Mouse (Mus musculus) adrenal gland, postnatal 25 days (tissue): ENCODE results near the gene Ccnd3. TPM values are rescaled to one million over a fixed set of nuclear protein-coding genes. Genes with fewer than 3 reads are reported as not detected.
"Not testable (repeated sequence)": the region's sequence is repeated elsewhere in the genome, so short reads cannot be mapped to it uniquely, and the experiment has no call there.

Experiments
- DNase-seq: peaks from one replicate; pipeline ENCODE4 v3.0.0; 2021; ENCODE audit warnings: mixed read lengths
- total RNA-seq: library from RNA; stranded (reverse); gene quantifications from 2 replicates; pipeline ENCODE4 v1.2.3, GENCODE M21; 2021

The Ccnd3 gene
- total RNA-seq, 1 experiment from 2014 or later = 385 TPM

DNA sequence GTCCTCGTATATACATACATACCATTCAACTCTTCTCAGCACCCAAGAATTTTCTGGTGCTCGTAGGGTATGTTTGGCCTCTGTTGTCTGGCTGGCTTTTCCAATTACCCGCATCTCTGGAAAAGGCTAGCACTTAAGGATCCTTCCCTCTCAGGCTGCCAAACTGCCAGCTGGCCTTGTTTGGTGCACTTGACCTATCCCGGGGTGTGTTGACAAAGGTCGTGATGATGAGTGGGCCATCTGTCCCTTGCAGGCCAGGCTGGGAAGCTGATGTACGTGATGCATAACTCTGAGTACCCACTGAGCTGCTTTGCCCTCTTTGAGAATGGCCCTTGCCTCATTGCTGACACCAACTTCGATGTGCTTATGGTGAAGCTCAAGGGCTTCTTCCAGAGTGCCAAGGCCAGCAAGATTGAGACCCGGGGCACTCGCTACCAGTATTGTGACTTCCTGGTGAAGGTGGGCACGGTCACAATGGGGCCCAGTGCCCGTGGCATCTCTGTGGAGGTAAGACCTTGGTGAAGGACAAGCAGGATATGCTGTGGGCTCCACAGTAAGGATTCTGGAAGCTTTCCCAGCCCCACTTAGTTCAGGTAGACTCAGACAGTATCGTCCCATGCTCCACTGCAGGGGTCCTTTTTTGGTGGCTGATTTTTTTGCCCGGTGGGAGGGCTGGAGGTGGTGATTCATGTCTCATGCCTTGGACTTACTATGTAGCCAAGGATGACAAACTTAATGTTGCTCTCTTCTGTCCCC lies 113.9 kb downstream of the Ccnd3 start:
- DNase-seq = no peak

GRCm38 (mm10) chr17:47622912-47623554 lies 118.2 kb downstream of the Ccnd3 start:
- no peak for DNase-seq

DNA sequence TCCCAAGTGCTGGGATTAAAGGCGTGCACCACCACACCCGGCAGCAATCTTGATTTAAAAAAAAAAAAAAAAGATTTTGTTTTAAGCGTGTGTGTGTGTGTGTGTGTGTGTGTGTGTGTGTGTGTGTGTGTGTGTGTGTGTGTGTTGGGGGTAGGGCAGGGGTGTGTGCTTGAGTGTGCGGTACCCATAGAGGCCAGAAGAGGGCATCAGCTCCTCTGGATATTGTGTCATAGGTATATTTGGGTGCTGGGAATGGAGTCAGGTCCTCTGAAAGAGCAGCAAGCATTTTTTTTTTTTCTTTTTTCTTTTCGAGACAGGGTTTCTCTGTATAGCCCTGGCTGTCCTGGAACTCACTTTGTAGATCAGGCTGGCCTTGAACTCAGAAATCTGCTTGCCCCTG lies 119.7 kb downstream of the Ccnd3 start:
- DNase-seq = not testable (repeated sequence)

DNA sequence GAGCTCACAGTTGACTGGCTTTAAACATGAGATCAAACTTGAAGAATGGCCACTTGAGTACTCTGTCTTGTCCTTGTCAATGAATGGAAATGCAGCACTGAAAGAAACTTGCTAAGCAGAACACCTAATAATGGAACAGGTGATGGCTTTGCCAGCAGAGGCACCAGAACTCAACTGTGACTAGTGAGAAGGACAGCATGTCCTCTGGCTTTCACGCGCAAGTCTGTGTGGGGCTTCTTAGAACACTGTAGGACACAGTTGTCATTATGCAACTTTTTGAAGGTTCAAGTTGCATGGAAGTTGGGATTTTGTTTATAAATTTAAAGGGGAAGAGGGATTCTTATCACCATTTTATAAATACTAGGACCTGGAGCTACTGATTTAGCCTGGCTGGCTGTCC lies 120.2 kb downstream of the Ccnd3 start:
- no peak for DNase-seq

- DNase-seq = no peak
Measured at GRCm38 (mm10) chr17:47626031-47626430, 121.2 kb downstream of the Ccnd3 start.

- DNase-seq = no peak
Measured at GRCm38 (mm10) chr17:47627791-47628190, 122.9 kb downstream of the Ccnd3 start.

- DNase-seq = peak; percentile 95
Measured at GRCm38 (mm10) chr17:47628851-47629676, 124.2 kb downstream of the Ccnd3 start.

GRCm38 (mm10) chr17:47629717-47630677 lies 125.1 kb downstream of the Ccnd3 start:
- no peak for DNase-seq

- no peak for DNase-seq
Measured at GRCm38 (mm10) chr17:47630678-47631065, 125.8 kb downstream of the Ccnd3 start, which contains the start of gene Usp49. Gene Usp49, plus strand, starts transcription at chr17:47630690.

GRCm38 (mm10) chr17:47632181-47632840 lies 127.5 kb downstream of the Ccnd3 start:
- no peak for DNase-seq

- no peak for DNase-seq
Measured at GRCm38 (mm10) chr17:47633999-47634770, 129.3 kb downstream of the Ccnd3 start.

DNA sequence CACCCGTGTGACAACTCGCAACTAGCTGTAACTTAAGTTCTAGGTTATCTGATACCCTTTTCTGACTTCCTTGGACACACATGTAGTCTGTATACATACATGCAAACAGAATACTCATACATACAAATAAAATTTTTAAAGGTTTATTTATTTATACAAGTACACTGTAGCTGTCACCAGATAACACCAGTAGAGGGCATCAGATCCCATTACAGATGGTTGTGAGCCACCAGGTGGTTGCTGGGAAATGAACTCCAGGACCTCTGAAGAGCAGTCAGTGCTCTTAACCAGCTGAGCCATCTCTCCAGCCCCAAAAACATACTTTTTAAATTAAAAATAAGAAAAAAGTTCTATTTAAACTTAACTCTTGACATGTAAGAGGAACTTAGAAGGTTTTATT lies 138.1 kb downstream of the Ccnd3 start:
- DNase-seq = no peak

DNA sequence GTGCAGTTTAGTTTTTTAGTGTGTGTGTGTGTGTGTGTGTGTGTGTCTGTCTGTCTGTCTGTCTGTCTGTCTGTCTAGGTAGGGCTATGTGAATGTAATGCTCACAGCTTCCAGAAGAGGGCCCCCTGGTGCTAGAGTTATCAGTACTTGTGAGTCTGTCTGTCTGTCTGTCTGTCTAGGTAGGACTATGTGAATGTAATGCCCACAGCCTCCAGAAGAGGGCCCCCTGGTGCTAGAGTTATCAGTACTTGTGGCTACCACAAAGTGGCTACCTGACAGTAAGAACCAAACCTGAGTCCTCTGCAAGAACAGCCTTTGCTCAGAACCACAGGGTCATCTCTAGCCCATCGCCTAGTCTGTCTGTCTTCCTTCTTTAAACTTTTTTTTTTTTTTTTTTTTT lies 141.8 kb downstream of the Ccnd3 start:
- peak; percentile 41 for DNase-seq

GRCm38 (mm10) chr17:47648966-47649365 lies 144.1 kb downstream of the Ccnd3 start:
- no peak for DNase-seq

Other genes with a start within 250 kb of the Ccnd3 start
- 47.5 and 53.5 TPM in 2 replicates for gene Mrps10, start 136.2 kb upstream of the Ccnd3 start, total RNA-seq
- gene Guca1b, start 119.7 kb upstream of the Ccnd3 start, total RNA-seq = 1.6 and 3.2 TPM in 2 replicates
- gene Guca1a, start 104.5 kb upstream of the Ccnd3 start, total RNA-seq = 2.2 TPM in 1 of 2 replicates, not detected in the other
- gene AI661453, start 68.4 kb upstream of the Ccnd3 start, total RNA-seq = 0.73 and 0.86 TPM in 2 replicates
- gene 1700001C19Rik, start 67.7 kb upstream of the Ccnd3 start, total RNA-seq = not detected in 2 replicates
- gene Taf8, start 2.8 kb upstream of the Ccnd3 start, total RNA-seq = 21.1 and 25.7 TPM in 2 replicates
- gene Bysl, start 106.4 kb downstream of the Ccnd3 start, total RNA-seq = 15.5 and 22.0 TPM in 2 replicates
- 38.7 and 40.5 TPM in 2 replicates for gene Med20, start 106.5 kb downstream of the Ccnd3 start, total RNA-seq
- gene Gm20517, start 106.5 kb downstream of the Ccnd3 start, total RNA-seq = 1.4 and 3.9 TPM in 2 replicates
- 8.8 and 9.3 TPM in 2 replicates for gene Usp49, start 125.6 kb downstream of the Ccnd3 start, total RNA-seq
- gene Tomm6, start 183.3 kb downstream of the Ccnd3 start, total RNA-seq = 213 and 228 TPM in 2 replicates
- 4.3 and 8.0 TPM in 2 replicates for gene Frs3, start 184.0 kb downstream of the Ccnd3 start, total RNA-seq
- 0.91 TPM in 1 of 2 replicates, not detected in the other for gene Gm21981, start 189.4 kb downstream of the Ccnd3 start, total RNA-seq
- gene Prickle4, start 189.7 kb downstream of the Ccnd3 start, total RNA-seq = 1.7 and 4.3 TPM in 2 replicates
- not detected in 2 replicates for gene Pgc, start 221.8 kb downstream of the Ccnd3 start, total RNA-seq
- gene Tfeb, start 232.0 kb downstream of the Ccnd3 start, total RNA-seq = 21.1 and 28.0 TPM in 2 replicates